Mouse (Mus musculus) G1E-ER4 (cell line): ENCODE data around the gene A630001G21Rik. TPM values are rescaled to one million over a fixed set of nuclear protein-coding genes. Genes with fewer than 3 reads are reported as not detected.

Experiments used
- GATA1 ChIP-seq: IDR thresholded peaks from one replicate; pipeline ENCODE4 v1.8.0; 2012; ENCODE audit warnings: low read length, inconsistent platforms
- polyA plus RNA-seq: library from polyadenylated mRNA; stranded (reverse); fragments of >175 nt; gene quantifications from 2 replicates; pipeline ENCODE4 v1.2.3, GENCODE M21; 2012

Gene A630001G21Rik
- polyA plus RNA-seq, 1 experiment: not detected

DNA sequence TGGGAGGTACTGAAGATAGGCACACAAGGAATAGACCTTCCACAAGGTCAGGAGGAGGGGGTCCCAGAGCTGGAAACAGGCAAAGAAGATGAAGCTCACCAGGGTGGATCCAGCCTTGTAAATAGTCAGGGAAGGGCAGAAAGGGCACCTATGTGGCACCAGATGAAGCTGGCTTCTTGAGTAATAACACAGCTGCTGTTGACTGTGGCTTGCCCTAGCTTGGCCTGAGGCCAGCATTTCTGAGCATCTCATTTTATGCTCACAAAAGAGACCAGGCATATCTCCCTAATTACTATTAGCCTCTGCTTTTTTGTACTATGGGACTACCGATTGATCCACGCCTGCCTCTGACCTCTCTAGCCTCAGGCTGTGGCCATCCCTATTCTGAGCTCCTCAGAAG is 28.6 kb downstream of the A630001G21Rik start:
- TF ChIP-seq GATA1: no peak

DNA sequence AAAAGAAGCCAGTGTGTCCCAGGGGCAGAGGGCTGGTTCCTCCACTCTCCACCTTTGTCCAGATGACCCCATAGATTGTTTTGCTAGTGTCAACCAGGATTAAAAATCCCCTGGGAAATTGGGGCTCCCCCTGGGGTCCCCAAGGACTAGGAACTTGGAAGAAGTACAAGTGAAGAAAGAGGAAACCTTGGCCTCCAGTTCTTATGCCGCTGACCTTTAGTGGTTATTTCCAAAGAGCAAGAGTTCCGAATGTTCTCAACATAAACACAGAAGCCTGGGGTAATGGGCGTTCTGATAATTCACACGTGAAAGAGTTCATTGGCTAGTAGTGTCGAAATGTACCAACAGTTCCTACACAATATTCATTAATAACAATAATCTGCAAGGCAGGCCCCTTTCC is 31.9 kb downstream of the A630001G21Rik start:
- no peak for TF ChIP-seq GATA1

DNA sequence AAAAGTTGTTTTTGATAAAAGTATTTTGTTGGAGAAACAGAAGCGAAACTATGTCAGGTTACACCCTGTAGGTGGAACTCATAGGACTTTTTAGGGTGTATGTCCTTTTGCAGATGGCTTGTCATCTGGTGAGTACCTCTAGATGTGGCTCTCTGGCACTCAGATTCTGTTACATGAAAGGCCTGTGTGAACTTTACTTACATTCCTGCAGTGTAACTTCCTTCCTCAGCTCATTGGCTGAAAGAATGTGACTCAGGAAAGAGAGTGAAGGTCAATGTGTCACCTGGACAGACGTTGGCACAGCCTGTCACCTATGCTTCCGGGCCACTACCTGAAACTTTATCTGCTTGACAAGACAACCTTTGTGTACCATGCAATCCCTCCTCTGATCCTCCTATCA is 33.9 kb downstream of the A630001G21Rik start:
- no peak for TF ChIP-seq GATA1

DNA sequence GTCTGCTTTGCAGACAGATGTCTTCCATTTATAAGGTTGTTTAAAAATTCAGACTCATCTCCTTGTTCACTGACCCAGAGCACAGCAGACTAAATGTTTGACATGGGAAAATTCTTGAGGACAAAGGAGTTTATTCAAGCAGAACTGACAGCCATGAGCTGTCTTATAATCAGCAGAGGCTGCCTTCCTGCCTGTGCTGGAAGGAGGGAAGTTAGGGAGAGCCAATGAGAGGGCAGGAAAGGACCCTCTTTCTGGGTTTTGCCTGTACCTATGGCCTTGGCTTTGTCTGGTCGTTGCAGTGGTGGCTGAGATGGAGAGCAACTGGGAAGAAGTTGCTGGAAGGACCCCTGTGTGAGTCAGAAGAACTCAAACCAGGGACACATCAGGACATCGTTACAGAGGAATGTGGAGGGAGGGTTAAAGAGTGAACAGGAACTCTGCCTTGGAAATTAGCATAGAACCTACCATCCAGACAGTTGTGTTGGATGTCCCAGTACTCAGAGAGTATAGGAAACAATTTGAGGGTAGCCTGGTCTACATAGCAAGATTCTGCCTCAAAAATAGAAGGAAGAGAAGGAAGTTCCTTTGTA is 35.4 kb downstream of the A630001G21Rik start:
- TF ChIP-seq GATA1: no peak

DNA sequence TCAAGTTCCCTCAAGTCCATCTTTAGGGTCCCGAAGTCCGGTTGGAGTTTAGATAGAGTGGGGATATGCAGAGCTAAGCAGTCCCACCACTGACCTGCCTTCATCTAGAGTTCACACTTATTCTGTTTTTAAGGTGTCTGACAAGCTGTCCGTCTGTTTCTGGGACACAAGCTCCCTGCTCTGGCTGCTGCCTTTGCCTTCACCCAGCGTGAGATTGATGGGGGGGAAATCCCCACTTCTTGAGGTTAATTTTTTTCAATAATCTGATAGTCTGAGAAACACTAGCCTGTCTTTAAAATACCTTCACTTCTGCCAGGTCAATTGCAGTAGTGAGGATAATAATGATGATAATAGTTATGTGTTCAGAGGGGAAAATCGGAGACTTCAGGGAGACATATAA is 36.1 kb downstream of the A630001G21Rik start:
- TF ChIP-seq GATA1: no peak

DNA sequence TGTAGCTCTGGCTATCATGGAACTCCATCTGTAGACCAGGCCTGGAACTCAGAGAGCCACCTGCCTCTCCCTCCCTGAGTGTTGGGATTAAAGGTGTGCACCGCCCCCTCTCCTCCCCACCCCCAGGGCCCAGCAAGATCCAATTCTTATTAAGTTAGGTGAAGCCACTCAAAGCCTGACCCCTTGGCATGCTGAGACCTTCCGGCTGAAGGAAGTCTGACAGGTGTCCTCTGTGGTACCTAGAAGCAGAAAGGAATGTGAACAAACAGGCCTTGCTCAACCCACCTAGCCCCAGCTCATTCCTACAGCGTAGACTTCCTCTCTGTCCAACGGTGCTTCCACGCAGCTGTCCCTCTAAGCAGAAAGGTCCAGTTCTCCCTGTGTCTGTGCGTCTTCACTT is 37.5 kb downstream of the A630001G21Rik start:
- TF ChIP-seq GATA1: no peak

DNA sequence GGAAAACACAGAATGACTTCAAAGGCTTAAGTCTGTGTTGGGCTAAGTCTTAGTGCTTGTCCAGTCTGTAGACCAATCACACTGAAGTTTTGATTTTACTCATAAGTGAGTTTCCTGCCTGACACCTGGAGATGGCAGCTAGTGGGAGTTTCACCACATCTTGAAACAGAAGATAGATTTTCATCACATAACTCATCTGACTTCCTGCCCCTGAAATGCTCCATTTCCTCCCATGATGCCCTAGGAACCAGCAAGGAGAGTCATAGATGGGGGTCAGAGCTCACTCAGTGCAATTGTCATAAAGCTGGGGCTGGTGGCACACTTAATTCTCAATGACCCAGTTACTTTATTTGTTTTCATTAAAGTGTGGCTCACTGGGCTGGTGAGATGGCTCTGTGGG is 38.6 kb downstream of the A630001G21Rik start:
- TF ChIP-seq GATA1: no peak

DNA sequence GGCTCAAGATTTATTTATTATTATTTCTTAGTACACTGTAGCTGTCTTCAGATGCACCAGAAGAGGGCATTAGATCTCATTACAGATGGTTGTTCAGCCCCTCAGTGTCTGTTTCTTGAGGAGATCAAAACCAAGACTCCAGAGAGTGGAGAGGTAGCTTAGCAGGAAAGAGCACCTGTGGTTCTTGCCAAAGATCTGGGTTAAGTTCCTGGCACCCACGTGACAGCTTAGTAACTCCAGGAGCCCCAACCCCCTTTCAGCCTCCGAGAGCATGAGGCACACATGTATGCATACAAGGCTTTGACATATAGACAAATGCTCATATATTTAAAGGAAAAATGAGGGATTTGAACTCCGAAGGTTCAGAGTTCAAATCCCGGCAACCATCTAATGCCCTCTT is 39.4 kb downstream of the A630001G21Rik start:
- TF ChIP-seq GATA1: no peak

DNA sequence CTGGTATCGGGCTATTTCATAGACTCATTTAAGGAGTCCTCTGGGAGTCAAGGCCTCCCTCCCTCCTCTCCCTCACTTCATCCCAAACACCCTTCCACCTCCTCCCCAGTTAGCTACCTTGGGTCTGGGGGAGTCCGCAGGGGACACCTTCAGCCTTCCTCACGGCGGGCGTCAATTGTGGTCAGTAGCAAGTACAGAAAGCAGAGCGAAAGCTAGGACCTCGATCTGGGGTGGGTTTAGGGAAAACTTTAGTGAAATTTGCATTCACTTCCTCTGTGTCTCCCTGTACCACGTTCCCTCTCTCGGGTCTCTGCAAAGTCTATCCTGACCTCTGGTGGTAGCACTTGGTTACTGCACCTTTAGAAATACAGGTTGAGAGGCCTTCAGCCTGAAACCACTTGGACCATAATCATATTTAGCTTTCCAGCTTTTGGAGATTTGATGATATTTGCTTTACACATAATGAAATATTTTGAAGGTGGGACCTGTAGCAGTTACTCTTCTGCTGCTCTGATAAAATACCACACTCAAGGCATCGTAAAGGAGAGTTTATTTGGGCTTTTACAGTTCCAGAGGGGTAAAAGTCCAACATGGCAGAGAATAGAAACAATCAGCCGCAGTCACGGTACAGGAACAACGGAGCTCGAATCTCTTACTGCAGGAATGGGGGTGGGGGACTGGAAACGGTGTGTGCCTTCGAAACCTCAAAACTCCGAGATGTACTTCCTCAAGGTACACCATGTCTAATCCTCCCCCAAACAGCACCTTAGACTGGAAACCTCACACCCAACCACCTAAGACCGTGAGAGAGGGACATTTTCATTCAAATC is 41.9 kb downstream of the A630001G21Rik start:
- TF ChIP-seq GATA1: no peak

DNA sequence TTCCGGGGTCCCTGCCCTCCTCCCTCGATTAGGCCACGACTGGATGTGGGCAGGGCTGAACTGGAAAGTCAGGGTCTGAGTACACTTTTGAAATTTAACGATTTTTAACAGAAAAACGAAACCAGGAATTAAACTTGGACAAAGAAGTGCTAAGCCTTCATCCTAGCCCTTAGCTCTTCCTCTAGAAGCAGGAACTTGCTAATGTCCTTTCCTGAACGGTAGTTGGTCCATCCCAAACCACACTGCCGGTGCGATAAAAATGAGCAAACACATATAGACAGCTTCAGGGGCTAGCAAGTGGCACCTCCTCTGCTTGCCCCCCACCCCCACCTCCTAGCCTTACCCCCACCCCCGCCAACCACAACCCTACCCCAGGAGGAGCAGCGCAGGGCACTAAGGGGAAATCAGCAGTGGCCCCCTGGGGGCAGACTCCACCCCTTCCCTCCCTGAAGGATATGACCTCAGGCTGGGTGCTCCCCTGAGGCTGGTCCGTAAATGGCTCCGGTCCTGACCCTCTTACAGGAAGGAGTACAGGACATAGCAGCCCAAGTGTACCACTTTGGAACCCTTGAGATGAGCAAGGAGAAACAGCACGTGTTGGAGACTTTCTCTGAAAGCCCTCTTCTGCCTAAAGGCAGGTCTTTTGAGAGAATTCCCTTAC is 42.9 kb downstream of the A630001G21Rik start:
- no peak for TF ChIP-seq GATA1

DNA sequence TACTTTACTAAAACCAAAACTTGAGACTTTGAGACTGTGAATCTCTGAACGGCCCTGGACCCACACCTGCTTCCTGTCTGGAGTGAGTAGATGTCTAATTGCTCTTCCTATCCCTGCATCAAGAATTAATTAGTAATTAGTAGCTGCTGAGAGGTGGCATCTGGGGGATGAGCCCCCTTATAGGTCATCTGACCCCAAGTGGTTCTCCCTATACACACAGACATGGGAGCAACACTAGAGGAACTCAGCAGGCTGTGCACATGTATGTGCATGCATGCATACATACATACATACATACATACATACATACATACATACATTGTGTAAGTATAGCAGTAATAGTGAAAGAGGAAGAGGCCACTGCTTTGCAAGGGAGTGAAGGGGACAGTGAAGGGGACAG is 43.9 kb downstream of the A630001G21Rik start:
- TF ChIP-seq GATA1: no peak

DNA sequence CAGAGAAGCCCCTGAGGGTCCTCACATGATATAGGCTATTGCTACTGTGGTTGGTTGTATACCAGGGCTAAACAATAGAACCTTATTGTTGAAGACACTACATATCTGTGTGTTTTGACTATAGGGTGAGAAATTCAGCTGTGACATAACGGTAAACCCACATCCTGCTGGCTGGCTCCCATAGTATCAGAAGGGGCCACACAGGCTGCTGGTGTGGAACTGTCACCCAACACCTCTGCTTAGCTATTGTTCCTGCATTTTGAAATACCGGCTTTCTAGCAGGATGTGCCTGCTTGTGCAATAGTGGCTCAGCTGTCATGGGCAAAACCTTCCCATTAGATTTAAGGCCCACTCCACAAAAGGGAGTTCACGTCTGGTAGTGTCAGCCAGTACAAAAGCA is 45.9 kb downstream of the A630001G21Rik start:
- TF ChIP-seq GATA1: no peak

DNA sequence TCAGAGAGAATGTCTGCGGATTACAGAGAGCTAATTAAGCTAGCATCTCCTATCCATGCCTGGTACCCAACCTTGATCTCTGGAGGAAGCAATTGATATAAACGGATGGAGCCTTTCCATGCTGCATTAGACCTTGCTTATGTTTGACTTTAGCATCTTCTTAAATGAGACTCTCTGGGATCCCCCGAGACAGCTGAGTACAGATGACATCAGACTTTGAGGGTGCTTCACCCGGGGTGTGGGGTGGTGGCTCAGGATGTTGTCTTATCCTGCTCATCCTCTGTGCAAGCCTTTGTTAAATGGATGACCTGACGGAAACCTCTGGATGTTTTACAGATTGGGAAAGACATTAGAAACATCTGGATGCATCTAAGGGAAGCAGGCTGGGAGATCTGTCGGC is 48.0 kb downstream of the A630001G21Rik start:
- TF ChIP-seq GATA1: no peak

DNA sequence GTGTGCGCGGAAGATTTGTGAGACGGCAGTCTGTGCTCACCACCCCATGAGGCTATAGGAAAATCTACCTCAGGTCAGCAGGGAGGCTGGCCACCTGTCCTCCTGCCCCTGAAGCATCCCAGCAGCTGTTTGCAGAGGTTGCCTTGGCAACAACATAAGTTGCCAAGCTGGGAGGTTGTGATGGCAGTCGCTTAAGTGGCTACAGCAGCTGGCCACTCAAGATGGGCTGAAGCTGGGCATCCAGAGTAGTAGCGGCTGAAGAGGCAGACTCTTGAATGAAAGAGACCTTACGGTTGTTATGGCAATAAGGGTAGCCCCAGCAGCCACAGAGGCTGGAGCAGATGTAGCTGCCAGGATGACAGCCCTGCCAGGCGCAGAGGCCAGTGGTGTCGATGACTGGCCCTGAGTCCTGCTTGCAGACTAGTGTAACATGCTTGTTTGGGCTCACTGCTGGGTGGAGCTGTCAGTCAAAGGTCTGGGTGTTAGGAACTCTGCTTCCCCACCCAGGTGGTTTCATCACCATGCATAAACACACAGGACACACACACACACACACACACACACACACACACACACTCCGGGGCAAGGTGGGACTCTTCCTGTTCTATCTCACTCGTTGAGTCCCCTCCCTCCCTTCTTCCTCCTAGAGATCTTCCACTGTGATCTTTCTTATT is 58.1 kb downstream of the A630001G21Rik start:
- TF ChIP-seq GATA1: no peak

DNA sequence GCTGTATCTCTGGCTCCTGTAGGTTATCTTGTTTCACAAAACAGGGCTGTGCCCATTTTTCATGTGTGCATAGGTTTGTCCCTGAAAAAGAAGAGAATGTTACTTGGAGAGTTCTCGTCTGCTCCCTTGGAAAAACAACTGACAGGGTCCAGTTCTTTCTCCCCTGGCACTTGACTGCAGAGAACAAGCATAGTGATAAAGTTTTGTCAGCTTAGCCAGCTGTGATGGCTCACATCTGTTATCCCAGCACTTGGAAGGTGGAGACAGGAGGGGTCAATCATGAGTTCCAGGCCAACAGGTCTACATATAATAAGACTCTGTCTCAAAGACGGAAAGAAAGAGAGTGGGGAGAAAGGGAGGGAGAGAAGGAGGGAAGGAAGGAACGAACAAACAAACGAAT is 59.4 kb downstream of the A630001G21Rik start:
- no peak for TF ChIP-seq GATA1

DNA sequence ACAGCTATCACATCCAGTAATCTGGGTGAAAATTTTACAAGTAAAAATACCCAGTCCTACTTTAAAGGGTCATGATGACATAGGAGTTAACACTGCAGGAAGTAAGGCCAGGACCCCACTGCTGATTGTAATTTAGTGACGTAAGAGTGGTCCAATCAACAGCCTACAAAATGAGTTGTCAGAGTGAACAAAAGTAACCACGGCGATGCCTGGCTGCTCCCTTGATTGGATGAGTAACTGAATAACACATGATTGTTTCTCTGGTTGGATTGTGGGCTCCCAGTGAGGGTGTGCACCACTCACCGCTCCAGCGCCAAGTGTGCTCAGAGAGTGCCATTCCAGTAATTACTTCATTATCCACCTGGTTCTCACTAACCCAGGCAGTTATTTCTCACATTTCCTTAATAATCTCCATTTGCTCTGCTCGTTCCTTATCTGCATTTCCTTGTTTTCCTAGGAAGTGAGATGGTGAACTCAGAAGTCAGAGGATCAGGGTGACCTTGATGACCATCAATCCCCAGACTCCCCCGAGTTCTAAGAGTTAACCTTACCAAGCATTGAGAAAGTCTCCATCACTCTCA is 61.9 kb downstream of the A630001G21Rik start:
- TF ChIP-seq GATA1: no peak
